Mouse (Mus musculus) CH12.LX (cell line): ENCODE results near the gene Atg10. TPM values are rescaled to one million over a fixed set of nuclear protein-coding genes. Genes with fewer than 3 reads are reported as not detected.

Experiments used
- DNase-seq: peaks from one replicate; pipeline ENCODE4 v3.0.0-alpha.2; 2013; ENCODE audit errors: extremely low read depth
- H3K27ac ChIP-seq: 2 replicates; pipeline ENCODE4 v1.5.1; 2012; ENCODE audit warnings: low read depth, mild to moderate bottlenecking, control low read depth, moderate library complexity; ENCODE audit not compliant: insufficient read depth
- H3K27me3 ChIP-seq: replicated peaks from 2 replicates; pipeline ENCODE3; 2012; ENCODE audit warnings: inconsistent platforms
- H3K36me3 ChIP-seq, 2 experiments: replicated peaks in 1 of 2; 2 replicates each; pipeline versions ENCODE3 to v1.6.1; 2012; ENCODE audit warnings: inconsistent platforms in 1 of 2, low read length in 1 of 2, mild to moderate bottlenecking in 1 of 2, mixed read lengths in 1 of 2, moderate library complexity in 1 of 2; ENCODE audit not compliant: control insufficient read depth in 1 of 2, insufficient read depth in 1 of 2
- H3K4me1 ChIP-seq, 2 experiments: 2 replicates each; pipeline ENCODE4 v1.6.1; 2012; ENCODE audit warnings: inconsistent platforms in 1 of 2, moderate library complexity in 1 of 2; ENCODE audit not compliant: insufficient read depth in 2 of 2, control insufficient read depth in 1 of 2
- H3K4me2 ChIP-seq: 2 replicates; pipeline ENCODE4 v1.6.1; 2012; ENCODE audit warnings: low read depth, mild to moderate bottlenecking, control low read depth; ENCODE audit not compliant: poor library complexity, insufficient read depth, severe bottlenecking
- H3K4me3 ChIP-seq, 3 experiments: fragments of 150-350 bp in 1 of 3; sonication (generic) in 1 of 3; replicated peaks in 1 of 3; 2 replicates each; pipeline versions ENCODE3 to v1.5.1; 2011 to 2012; ENCODE audit warnings: low read depth in 2 of 3, low read length in 2 of 3, mild to moderate bottlenecking in 2 of 3, moderate library complexity in 2 of 3, control low read depth in 1 of 3, improper control_type of control experiment in 1 of 3, inconsistent platforms in 1 of 3, mixed read lengths in 1 of 3; ENCODE audit not compliant: poor library complexity in 1 of 3
- H3K79me2 ChIP-seq: replicated peaks from 2 replicates; pipeline ENCODE4 v1.6.1; 2012; ENCODE audit warnings: mild to moderate bottlenecking, moderate library complexity; ENCODE audit not compliant: control insufficient read depth, poor library complexity, insufficient read depth, severe bottlenecking; ENCODE audit errors: extremely low read depth
- H3K9ac ChIP-seq: 2 replicates; pipeline ENCODE4 v1.6.1; 2012; ENCODE audit warnings: low read depth, mild to moderate bottlenecking, control low read depth, moderate library complexity; ENCODE audit not compliant: insufficient read depth
- H3K9me3 ChIP-seq: replicated peaks from 2 replicates; pipeline ENCODE3; 2012; ENCODE audit warnings: low read length, inconsistent platforms, mixed read lengths
- CHD1 ChIP-seq: IDR thresholded peaks from 2 replicates; pipeline ENCODE4 v1.6.1; 2012; ENCODE audit warnings: low read depth, low read length, improper control_type of control experiment, inconsistent platforms
- CTCF ChIP-seq, 2 experiments: IDR thresholded peaks in 1 of 2; conservative IDR thresholded peaks in 1 of 2; 2 replicates each; pipeline ENCODE4 v1.5.1; 2011 to 2012; ENCODE audit warnings: low read depth in 2 of 2, low read length in 2 of 2, improper control_type of control experiment in 1 of 2, inconsistent platforms in 1 of 2, mild to moderate bottlenecking in 1 of 2, moderate library complexity in 1 of 2
- ELF1 ChIP-seq: IDR thresholded peaks from 2 replicates; pipeline ENCODE4 v1.6.1; 2014; ENCODE audit warnings: low read depth, mild to moderate bottlenecking, inconsistent platforms, low read length, improper control_type of control experiment
- GABPA ChIP-seq: IDR thresholded peaks from 2 replicates; pipeline ENCODE4 v1.6.1; 2012; ENCODE audit warnings: low read depth, low read length, improper control_type of control experiment, inconsistent platforms; ENCODE audit not compliant: insufficient replicate concordance
- HCFC1 ChIP-seq: IDR thresholded peaks from 2 replicates; pipeline ENCODE4 v1.6.1; 2012; ENCODE audit warnings: low read depth, mild to moderate bottlenecking, inconsistent platforms, low read length, improper control_type of control experiment
- IRF4 ChIP-seq: IDR thresholded peaks from 2 replicates; pipeline ENCODE4 v1.6.1; 2014; ENCODE audit warnings: low read depth, mild to moderate bottlenecking, inconsistent platforms, low read length, improper control_type of control experiment
- JUND ChIP-seq: conservative IDR thresholded peaks from 2 replicates; pipeline ENCODE4 v1.6.1; 2011; ENCODE audit warnings: low read depth, low read length, improper control_type of control experiment
- KAT2A ChIP-seq: IDR thresholded peaks from 2 replicates; pipeline ENCODE4 v1.6.1; 2012; ENCODE audit warnings: low read length, improper control_type of control experiment, inconsistent platforms; ENCODE audit not compliant: insufficient replicate concordance
- MAFK ChIP-seq: IDR thresholded peaks from 2 replicates; pipeline ENCODE4 v1.6.1; 2011; ENCODE audit warnings: low read length, improper control_type of control experiment; ENCODE audit not compliant: insufficient replicate concordance
- MAZ ChIP-seq: IDR thresholded peaks from 2 replicates; pipeline ENCODE4 v1.6.1; 2012; ENCODE audit warnings: low read depth, mild to moderate bottlenecking, inconsistent platforms, low read length, improper control_type of control experiment, moderate library complexity
- MEF2A ChIP-seq: IDR thresholded peaks from 2 replicates; pipeline ENCODE4 v1.6.1; 2014; ENCODE audit warnings: low read depth, mild to moderate bottlenecking, inconsistent platforms, low read length, improper control_type of control experiment, borderline replicate concordance
- POLR2AphosphoS2 ChIP-seq: IDR thresholded peaks from 2 replicates; pipeline ENCODE4 v1.6.1; 2011; ENCODE audit warnings: low read depth, low read length, improper control_type of control experiment
- RAD21 ChIP-seq: IDR thresholded peaks from 2 replicates; pipeline ENCODE4 v1.6.1; 2011; ENCODE audit warnings: low read depth, mild to moderate bottlenecking, low read length, improper control_type of control experiment, moderate library complexity
- RCOR1 ChIP-seq: conservative IDR thresholded peaks from 2 replicates; pipeline ENCODE4 v1.6.1; 2012; ENCODE audit warnings: low read depth, mild to moderate bottlenecking, inconsistent platforms, low read length, improper control_type of control experiment
- SMC3 ChIP-seq: IDR thresholded peaks from 2 replicates; pipeline ENCODE4 v1.6.1; 2011; ENCODE audit warnings: low read depth, low read length, improper control_type of control experiment
- TBP ChIP-seq: conservative IDR thresholded peaks from 2 replicates; pipeline ENCODE4 v1.6.1; 2011; ENCODE audit warnings: low read depth, low read length, improper control_type of control experiment
- TCF12 ChIP-seq: IDR thresholded peaks from 2 replicates; pipeline ENCODE4 v1.6.1; 2014; ENCODE audit warnings: low read depth, mild to moderate bottlenecking, inconsistent platforms, low read length, improper control_type of control experiment
- USF2 ChIP-seq: conservative IDR thresholded peaks from 2 replicates; pipeline ENCODE4 v1.6.1; 2011; ENCODE audit warnings: low read depth, low read length, improper control_type of control experiment
- ZNF384 ChIP-seq: IDR thresholded peaks from 2 replicates; pipeline ENCODE4 v1.6.1; 2012; ENCODE audit warnings: low read depth, low read length, improper control_type of control experiment, inconsistent platforms
- dilution Hi-C: fragments of 300-500 bp; cut with MboI; formaldehyde crosslinking; loops from 2 replicates; pipeline ENCODE4 v1.14.3; 2020; ENCODE audit warnings: low sequenced_read_pairs; ENCODE audit not compliant: extremely low pct_unique_long_range_greater_than_20kb, extremely low pct_ligation_motif_present
- in situ Hi-C: fragments of 300-500 bp; cut with MboI; formaldehyde crosslinking; loops from 3 replicates; pipeline ENCODE4 v1.14.3; 2019; ENCODE audit warnings: low sequenced_read_pairs, low pct_ligation_motif_present, low pct_unique_long_range_greater_than_20kb, mixed read lengths
- polyA plus RNA-seq: library from polyadenylated mRNA; unstranded; fragments of >175 nt; gene quantifications from 2 replicates; pipeline ENCODE4 v1.2.1, GENCODE M21; 2012; ENCODE audit warnings: low read depth; ENCODE audit not compliant: insufficient read length
- total RNA-seq, 2 experiments: library from RNA; depleted of rRNA; stranded (reverse); fragments of 300-350 nt in 1 of 2; fragments of >200 nt in 1 of 2; gene quantifications; 2 replicates each; pipeline ENCODE4 v1.2.3; 2012 to 2014

Gene Atg10
- total and polyA plus RNA-seq, 3 experiments, result 3.4 to 7.2 (median 4.2) TPM

GRCm38 (mm10) chr13:91094196-91094595, 129.6 kb downstream of the Atg10 start:
- Histone ChIP-seq H3K36me3 (no peaks in the 10 kb centered on the region), H3K27me3 (no peaks in the 10 kb centered on the region), H3K4me3 (no peak overlapping the region), H3K79me2 (no peaks in the 10 kb centered on the region), H3K27ac (no peak overlapping the region), H3K4me2 (no peak overlapping the region), H3K9ac (no peak overlapping the region), H3K4me1 (peaks cover 12 to 45% of the 10 kb centered on the region in 2 experiments), H3K9me3 (peaks cover 3% of the 10 kb centered on the region)
- dilution Hi-C loops (no loop called here), in situ Hi-C loops (no loop called here)
- DNase-seq, result no peak
- TF ChIP-seq RAD21, result no peak; the same call in none of the 2 replicates
- no peak for TF ChIP-seq USF2
- no peak for TF ChIP-seq IRF4
- no peak for TF ChIP-seq TBP
- no peak for TF ChIP-seq ELF1
- no peak for TF ChIP-seq SMC3
- no peak for TF ChIP-seq HCFC1
- TF ChIP-seq RCOR1, result no peak
- no peak for TF ChIP-seq TCF12
- TF ChIP-seq JUND, result no peak
- no peak for TF ChIP-seq MEF2A
- no peak for TF ChIP-seq MAFK
- TF ChIP-seq GABPA, result no peak
- no peak for TF ChIP-seq CTCF (conservative IDR thresholded peaks at IDR 0.05 in 1 of 2, IDR thresholded peaks at IDR 0.05 in 1 of 2; ENCODE audit: low read depth in 2 of 2, low read length in 2 of 2)
- TF ChIP-seq CHD1, result no peak
- no peak for TF ChIP-seq POLR2AphosphoS2
- no peak for TF ChIP-seq ZNF384

- no peak overlapping the region for H3K4me2 ChIP-seq
- H3K36me3 ChIP-seq, result no peaks in the 10 kb centered on the region
- DNase-seq, result peak; percentile 43
- H3K9me3 ChIP-seq, result peaks cover 4% of the 10 kb centered on the region
- no peak overlapping the region for H3K9ac ChIP-seq
- TF ChIP-seq ZNF384 (peak; percentile 10; the same call in 1 of the 2 replicates), RCOR1 (no peak), KAT2A (no peak), MAZ (no peak), CHD1 (no peak), MEF2A (0 out of 2 replicates have a peak, but pooled peaks have one; percentile 41)
- in situ Hi-C loops, result no loop called here
- dilution Hi-C loops, result no loop called here
- H3K4me1 ChIP-seq, result peaks cover 12 to 45% of the 10 kb centered on the region in 2 experiments
- H3K27ac ChIP-seq, result no peak overlapping the region
- no peak overlapping the region for H3K4me3 ChIP-seq
- no peaks in the 10 kb centered on the region for H3K79me2 ChIP-seq
- no peaks in the 10 kb centered on the region for H3K27me3 ChIP-seq
Observed at GRCm38 (mm10) chr13:91093610-91094009, 130.2 kb downstream of the Atg10 start.
